Mouse (Mus musculus) forebrain, embryonic 12.5 days (tissue): ENCODE data around the gene Gm20388. TPM values are rescaled to one million over a fixed set of nuclear protein-coding genes. Genes with fewer than 3 reads are reported as not detected.

Experiments
- ATAC-seq: fragments of 200-750 bp; cut with Nextera tagmentation; 2 replicates; pipeline ENCODE4 v1.8.0; 2017; ENCODE audit warnings: moderate TSS enrichment; ENCODE audit not compliant: low FRiP score
- H3K27ac ChIP-seq: fragments of 300-500 bp; sonication (generic); 2 replicates; pipeline ENCODE4 v1.5.1; 2016; ENCODE audit warnings: mild to moderate bottlenecking
- H3K27me3 ChIP-seq: fragments of 300-500 bp; sonication (generic); 2 replicates; pipeline ENCODE4 v1.6.1; 2016; ENCODE audit warnings: mild to moderate bottlenecking
- H3K36me3 ChIP-seq: fragments of 300-500 bp; sonication (generic); replicated peaks from 2 replicates; pipeline ENCODE4 v1.6.1; 2016; ENCODE audit warnings: mild to moderate bottlenecking
- H3K4me1 ChIP-seq: fragments of 300-500 bp; sonication (generic); 2 replicates; pipeline ENCODE4 v1.6.1; 2016
- H3K4me2 ChIP-seq: fragments of 300-500 bp; sonication (generic); 2 replicates; pipeline ENCODE4 v1.6.1; 2016; ENCODE audit warnings: mild to moderate bottlenecking, moderate library complexity
- H3K4me3 ChIP-seq: fragments of 300-500 bp; sonication (generic); replicated peaks from 2 replicates; pipeline ENCODE4 v1.5.1; 2016; ENCODE audit warnings: mild to moderate bottlenecking
- H3K9ac ChIP-seq: fragments of 300-500 bp; sonication (generic); 2 replicates; pipeline ENCODE4 v1.6.1; 2016; ENCODE audit warnings: mild to moderate bottlenecking
- H3K9me3 ChIP-seq: fragments of 300-500 bp; sonication (generic); 2 replicates; pipeline ENCODE4 v1.6.1; 2016
- WGBS: fragments of 180-500 bp; shearing (Covaris S2); methylation state at CpG from one replicate; pipeline ENCODE4 v1.1.7; 2016; 5-methylcytosine and 5-hydroxymethylcytosine counted together
- polyA plus RNA-seq: library from polyadenylated mRNA; unstranded; fragments of >200 nt; fragmentation: Nextera tagmentation; extraction: Ambion mirVana; gene quantifications from 2 replicates; pipeline ENCODE4 v1.2.1, GENCODE M21; 2016

Gm20388 gene
- polyA plus RNA-seq, 1 experiment from 2014 or later: not detected

- no peak for ATAC-seq
- no peaks in the 10 kb centered on the region for H3K4me1 ChIP-seq
- H3K27ac ChIP-seq: no peak overlapping the region
- H3K4me2 ChIP-seq: no peak overlapping the region
- 56% methylated on average over 5 of the region's 5 CpGs for WGBS
- H3K9ac ChIP-seq: no peak overlapping the region
- peaks cover 16% of the 10 kb centered on the region for H3K27me3 ChIP-seq
- H3K36me3 ChIP-seq: no peaks in the 10 kb centered on the region
- no peaks in the 10 kb centered on the region for H3K9me3 ChIP-seq
- no peak overlapping the region for H3K4me3 ChIP-seq
Measured at GRCm38 (mm10) chr8:122252366-122252765, 2341.7 kb downstream of the Gm20388 start.

GRCm38 (mm10) chr8:122259351-122259750, 2348.7 kb downstream of the Gm20388 start:
- H3K9me3 ChIP-seq: no peaks in the 10 kb centered on the region
- H3K27ac ChIP-seq: no peak overlapping the region
- no peak overlapping the region for H3K9ac ChIP-seq
- WGBS: 62% methylated on average over 2 of the region's 2 CpGs
- peaks cover 6% of the 10 kb centered on the region; the same call in 1 of the 2 replicates for H3K27me3 ChIP-seq
- ATAC-seq: no peak
- no peaks in the 10 kb centered on the region for H3K36me3 ChIP-seq
- no peak overlapping the region for H3K4me3 ChIP-seq
- H3K4me2 ChIP-seq: no peak overlapping the region
- H3K4me1 ChIP-seq: no peaks in the 10 kb centered on the region

GRCm38 (mm10) chr8:122260755-122261154, 2350.1 kb downstream of the Gm20388 start:
- 46% methylated on average over 9 of the region's 9 CpGs for WGBS
- Histone ChIP-seq H3K4me1 (no peaks in the 10 kb centered on the region), H3K4me3 (no peak overlapping the region), H3K9ac (no peak overlapping the region), H3K9me3 (no peaks in the 10 kb centered on the region), H3K4me2 (no peak overlapping the region), H3K27ac (no peak overlapping the region), H3K27me3 (peaks cover 7% of the 10 kb centered on the region), H3K36me3 (no peaks in the 10 kb centered on the region)
- no peak for ATAC-seq

GRCm38 (mm10) chr8:122262835-122263234, 2352.2 kb downstream of the Gm20388 start:
- peaks cover 26% of the 10 kb centered on the region for H3K27me3 ChIP-seq
- no peak overlapping the region for H3K27ac ChIP-seq
- H3K4me1 ChIP-seq: peaks cover 4% of the 10 kb centered on the region; the same call in 1 of the 2 replicates
- no peaks in the 10 kb centered on the region for H3K36me3 ChIP-seq
- H3K4me3 ChIP-seq: no peak overlapping the region
- no peaks in the 10 kb centered on the region for H3K9me3 ChIP-seq
- 78% methylated on average over 16 of the region's 16 CpGs for WGBS
- ATAC-seq: no peak
- no peak overlapping the region for H3K9ac ChIP-seq
- H3K4me2 ChIP-seq: no peak overlapping the region

- Histone ChIP-seq H3K4me2 (no peak overlapping the region), H3K4me3 (no peak overlapping the region), H3K4me1 (peaks cover 10% of the 10 kb centered on the region), H3K27me3 (peaks cover 38% of the 10 kb centered on the region), H3K9me3 (no peaks in the 10 kb centered on the region), H3K27ac (no peak overlapping the region), H3K36me3 (no peaks in the 10 kb centered on the region), H3K9ac (no peak overlapping the region)
- WGBS: 40% methylated on average over 9 of the region's 9 CpGs
- ATAC-seq: no peak
Measured at GRCm38 (mm10) chr8:122264243-122264642, 2353.6 kb downstream of the Gm20388 start.

GRCm38 (mm10) chr8:122265522-122265921, 2354.9 kb downstream of the Gm20388 start:
- no peak overlapping the region for H3K4me2 ChIP-seq
- no peak overlapping the region for H3K4me3 ChIP-seq
- no peak for ATAC-seq
- no peak overlapping the region for H3K27ac ChIP-seq
- no peaks in the 10 kb centered on the region for H3K36me3 ChIP-seq
- H3K27me3 ChIP-seq: peaks cover 50% of the 10 kb centered on the region
- H3K9me3 ChIP-seq: no peaks in the 10 kb centered on the region
- WGBS: 88% methylated on average over 8 of the region's 8 CpGs
- no peak overlapping the region for H3K9ac ChIP-seq
- H3K4me1 ChIP-seq: peaks cover 15% of the 10 kb centered on the region

GRCm38 (mm10) chr8:122266867-122267266, 2356.2 kb downstream of the Gm20388 start:
- ATAC-seq: no peak
- Histone ChIP-seq H3K36me3 (no peaks in the 10 kb centered on the region), H3K9me3 (no peaks in the 10 kb centered on the region), H3K4me2 (no peak overlapping the region), H3K27me3 (peaks cover 61% of the 10 kb centered on the region), H3K9ac (no peak overlapping the region), H3K4me3 (no peak overlapping the region), H3K27ac (no peak overlapping the region), H3K4me1 (peaks cover 15% of the 10 kb centered on the region)
- 22% methylated on average over 13 of the region's 13 CpGs for WGBS

GRCm38 (mm10) chr8:122268861-122269260, 2358.2 kb downstream of the Gm20388 start:
- Histone ChIP-seq H3K4me1 (peaks cover 22% of the 10 kb centered on the region), H3K27me3 (peaks cover 61% of the 10 kb centered on the region), H3K27ac (no peak overlapping the region), H3K4me2 (peak overlapping the region; percentile 67), H3K9me3 (no peaks in the 10 kb centered on the region), H3K9ac (peak overlapping the region; percentile 48), H3K36me3 (no peaks in the 10 kb centered on the region), H3K4me3 (peak overlapping the region; percentile 45)
- 59% methylated on average over 24 of the region's 24 CpGs for WGBS
- no peak for ATAC-seq

- Histone ChIP-seq H3K27me3 (peaks cover 63% of the 10 kb centered on the region), H3K9me3 (no peaks in the 10 kb centered on the region), H3K4me2 (peak overlapping the region; percentile 67), H3K4me1 (peaks cover 25% of the 10 kb centered on the region), H3K4me3 (peak overlapping the region; percentile 45), H3K27ac (no peak overlapping the region), H3K36me3 (no peaks in the 10 kb centered on the region), H3K9ac (peak overlapping the region; percentile 48)
- peak; percentile 52; the same call in 1 of the 2 replicates for ATAC-seq
- WGBS: 5% methylated on average over 21 of the region's 21 CpGs
Measured at GRCm38 (mm10) chr8:122269404-122269803, 2358.8 kb downstream of the Gm20388 start.

GRCm38 (mm10) chr8:122270555-122270954, 2359.9 kb downstream of the Gm20388 start:
- Histone ChIP-seq H3K9ac (no peak overlapping the region), H3K4me3 (no peak overlapping the region), H3K36me3 (no peaks in the 10 kb centered on the region), H3K9me3 (no peaks in the 10 kb centered on the region), H3K4me1 (peaks cover 25% of the 10 kb centered on the region), H3K27ac (no peak overlapping the region), H3K4me2 (no peak overlapping the region), H3K27me3 (peaks cover 59% of the 10 kb centered on the region)
- ATAC-seq: no peak
- WGBS: 73% methylated on average over 7 of the region's 7 CpGs

GRCm38 (mm10) chr8:122273152-122273551, 2362.5 kb downstream of the Gm20388 start:
- WGBS: 10% methylated on average over 5 of the region's 5 CpGs
- H3K9me3 ChIP-seq: no peaks in the 10 kb centered on the region
- no peak overlapping the region for H3K4me2 ChIP-seq
- H3K27me3 ChIP-seq: peaks cover 47% of the 10 kb centered on the region
- peaks cover 21% of the 10 kb centered on the region for H3K4me1 ChIP-seq
- ATAC-seq: peak; percentile 49
- no peak overlapping the region for H3K9ac ChIP-seq
- no peak overlapping the region for H3K27ac ChIP-seq
- H3K36me3 ChIP-seq: no peaks in the 10 kb centered on the region
- no peak overlapping the region for H3K4me3 ChIP-seq

GRCm38 (mm10) chr8:122273826-122274225, 2363.2 kb downstream of the Gm20388 start:
- 46% methylated on average over 7 of the region's 7 CpGs for WGBS

GRCm38 (mm10) chr8:122274651-122275391, 2364.2 kb downstream of the Gm20388 start:
- no peaks in the 10 kb centered on the region for H3K9me3 ChIP-seq
- no peak overlapping the region for H3K27ac ChIP-seq
- H3K27me3 ChIP-seq: peaks cover 38% of the 10 kb centered on the region
- H3K36me3 ChIP-seq: no peaks in the 10 kb centered on the region
- no peak for ATAC-seq
- WGBS: 80% methylated on average over 11 of the region's 11 CpGs
- no peak overlapping the region for H3K9ac ChIP-seq
- no peak overlapping the region for H3K4me3 ChIP-seq
- H3K4me1 ChIP-seq: peaks cover 10% of the 10 kb centered on the region
- H3K4me2 ChIP-seq: no peak overlapping the region

More at GRCm38 (mm10) chr8:122273826-122274225, 2363.2 kb downstream of the Gm20388 start:
- Histone ChIP-seq H3K27me3 (peaks cover 41% of the 10 kb centered on the region), H3K4me1 (peaks cover 19% of the 10 kb centered on the region), H3K4me3 (no peak overlapping the region), H3K9ac (no peak overlapping the region), H3K27ac (no peak overlapping the region), H3K36me3 (no peaks in the 10 kb centered on the region), H3K9me3 (no peaks in the 10 kb centered on the region), H3K4me2 (no peak overlapping the region)
- no peak for ATAC-seq
